Mouse (Mus musculus) embryonic facial prominence, embryonic 15.5 days (tissue): ENCODE results near the gene Zfp36l1. TPM values are rescaled to one million over a fixed set of nuclear protein-coding genes. Genes with fewer than 3 reads are reported as not detected.

Experiments used
- ATAC-seq: fragments of 200-750 bp; cut with Nextera tagmentation; 2 replicates; pipeline ENCODE4 v1.8.0; 2017; ENCODE audit warnings: low read depth, moderate TSS enrichment; ENCODE audit not compliant: insufficient number of reproducible peaks, low FRiP score, low TSS enrichment
- H3K27ac ChIP-seq: fragments of 300-500 bp; sonication (generic); replicated peaks from 2 replicates; pipeline ENCODE4 v1.5.1; 2015; ENCODE audit warnings: mild to moderate bottlenecking, inconsistent platforms
- H3K27me3 ChIP-seq: fragments of 300-500 bp; sonication (generic); 2 replicates; pipeline ENCODE4 v1.6.1; 2015; ENCODE audit warnings: inconsistent platforms
- H3K36me3 ChIP-seq: fragments of 300-500 bp; sonication (generic); 2 replicates; pipeline ENCODE4 v1.6.1; 2015; ENCODE audit warnings: mild to moderate bottlenecking, inconsistent platforms
- H3K4me1 ChIP-seq: fragments of 300-500 bp; sonication (generic); 2 replicates; pipeline ENCODE4 v1.6.1; 2015; ENCODE audit warnings: inconsistent platforms
- H3K4me2 ChIP-seq: fragments of 300-500 bp; sonication (generic); replicated peaks from 2 replicates; pipeline ENCODE4 v1.6.1; 2015; ENCODE audit warnings: mild to moderate bottlenecking, inconsistent platforms
- H3K4me3 ChIP-seq: fragments of 300-500 bp; sonication (generic); replicated peaks from 2 replicates; pipeline ENCODE4 v1.5.1; 2015; ENCODE audit warnings: mild to moderate bottlenecking, inconsistent platforms
- H3K9ac ChIP-seq: fragments of 300-500 bp; sonication (generic); 2 replicates; pipeline ENCODE4 v1.6.1; 2015; ENCODE audit warnings: inconsistent platforms
- H3K9me3 ChIP-seq: fragments of 300-500 bp; sonication (generic); replicated peaks from 2 replicates; pipeline ENCODE4 v1.6.1; 2016; ENCODE audit warnings: inconsistent platforms
- WGBS: fragments of 180-500 bp; shearing (Covaris S2); methylation state at CpG from one replicate; pipeline ENCODE4 v1.1.7; 2015; 5-methylcytosine and 5-hydroxymethylcytosine counted together
- polyA plus RNA-seq: library from polyadenylated mRNA; unstranded; fragments of >200 nt; fragmentation: Nextera tagmentation; extraction: Ambion mirVana; gene quantifications from 2 replicates; pipeline ENCODE4 v1.2.1, GENCODE M21; 2015

The Zfp36l1 gene
- polyA plus RNA-seq, 1 experiment from 2014 or later = 178 TPM

GRCm38 (mm10) chr12:80144846-80145245 is 32.0 kb upstream of the Zfp36l1 start:
- Histone ChIP-seq H3K27ac (no peak overlapping the region), H3K9me3 (no peaks in the 10 kb centered on the region), H3K4me1 (peaks cover 19% of the 10 kb centered on the region), H3K9ac (no peak overlapping the region), H3K4me3 (no peak overlapping the region), H3K36me3 (no peaks in the 10 kb centered on the region), H3K27me3 (no peaks in the 10 kb centered on the region), H3K4me2 (no peak overlapping the region)
- no peak for ATAC-seq
- WGBS = 72% methylated on average over 3 of the region's 3 CpGs

GRCm38 (mm10) chr12:80141470-80141869 is 28.7 kb upstream of the Zfp36l1 start:
- Histone ChIP-seq H3K4me1 (peaks cover 23% of the 10 kb centered on the region), H3K9ac (no peak overlapping the region), H3K4me3 (no peak overlapping the region), H3K9me3 (no peaks in the 10 kb centered on the region), H3K36me3 (no peaks in the 10 kb centered on the region), H3K4me2 (no peak overlapping the region; the same call in 1 of the 2 replicates), H3K27ac (no peak overlapping the region), H3K27me3 (no peaks in the 10 kb centered on the region)
- WGBS = 19% methylated on average over 7 of the region's 7 CpGs
- ATAC-seq = no peak

GRCm38 (mm10) chr12:80141011-80141410 is 28.2 kb upstream of the Zfp36l1 start:
- ATAC-seq = no peak
- H3K9me3 ChIP-seq = no peaks in the 10 kb centered on the region
- H3K27ac ChIP-seq = no peak overlapping the region
- H3K27me3 ChIP-seq = no peaks in the 10 kb centered on the region
- H3K4me2 ChIP-seq = no peak overlapping the region; the same call in 1 of the 2 replicates
- H3K9ac ChIP-seq = no peak overlapping the region
- no peaks in the 10 kb centered on the region for H3K36me3 ChIP-seq
- 70% methylated on average over 8 of the region's 8 CpGs for WGBS
- H3K4me1 ChIP-seq = peaks cover 26% of the 10 kb centered on the region
- no peak overlapping the region for H3K4me3 ChIP-seq

GRCm38 (mm10) chr12:80137744-80138143 is 24.9 kb upstream of the Zfp36l1 start:
- ATAC-seq = no peak
- 59% methylated on average over 1 of the region's 1 CpGs for WGBS
- no peaks in the 10 kb centered on the region for H3K27me3 ChIP-seq
- H3K27ac ChIP-seq = no peak overlapping the region
- H3K4me1 ChIP-seq = peaks cover 30% of the 10 kb centered on the region
- H3K4me2 ChIP-seq = no peak overlapping the region
- H3K9ac ChIP-seq = no peak overlapping the region
- H3K9me3 ChIP-seq = no peaks in the 10 kb centered on the region
- no peak overlapping the region for H3K4me3 ChIP-seq
- no peaks in the 10 kb centered on the region for H3K36me3 ChIP-seq

DNA sequence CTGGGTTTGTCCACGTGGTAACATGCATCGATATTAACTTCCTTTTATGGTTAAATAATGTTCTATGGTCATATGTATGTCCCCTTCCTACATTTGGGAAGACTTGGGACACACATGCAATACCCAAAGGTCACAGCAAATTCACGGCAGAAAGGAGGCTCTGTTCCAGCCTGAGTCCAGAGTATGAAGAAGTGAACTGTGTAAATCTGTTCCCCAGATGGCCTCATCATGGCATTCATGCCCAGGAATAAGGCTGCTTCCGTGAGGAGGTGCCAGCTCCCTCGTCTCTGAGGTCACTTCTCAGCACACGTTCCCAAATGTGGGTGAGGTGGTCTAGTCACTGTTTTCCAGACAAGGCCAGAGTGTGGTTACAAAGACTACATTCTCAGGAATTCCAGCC is 24.4 kb upstream of the Zfp36l1 start:
- Histone ChIP-seq H3K4me2 (no peak overlapping the region), H3K9me3 (no peaks in the 10 kb centered on the region), H3K4me3 (no peak overlapping the region), H3K27me3 (no peaks in the 10 kb centered on the region), H3K27ac (no peak overlapping the region), H3K36me3 (no peaks in the 10 kb centered on the region), H3K4me1 (peaks cover 32% of the 10 kb centered on the region), H3K9ac (no peak overlapping the region)
- ATAC-seq = no peak
- 59% methylated on average over 6 of the region's 6 CpGs for WGBS

DNA sequence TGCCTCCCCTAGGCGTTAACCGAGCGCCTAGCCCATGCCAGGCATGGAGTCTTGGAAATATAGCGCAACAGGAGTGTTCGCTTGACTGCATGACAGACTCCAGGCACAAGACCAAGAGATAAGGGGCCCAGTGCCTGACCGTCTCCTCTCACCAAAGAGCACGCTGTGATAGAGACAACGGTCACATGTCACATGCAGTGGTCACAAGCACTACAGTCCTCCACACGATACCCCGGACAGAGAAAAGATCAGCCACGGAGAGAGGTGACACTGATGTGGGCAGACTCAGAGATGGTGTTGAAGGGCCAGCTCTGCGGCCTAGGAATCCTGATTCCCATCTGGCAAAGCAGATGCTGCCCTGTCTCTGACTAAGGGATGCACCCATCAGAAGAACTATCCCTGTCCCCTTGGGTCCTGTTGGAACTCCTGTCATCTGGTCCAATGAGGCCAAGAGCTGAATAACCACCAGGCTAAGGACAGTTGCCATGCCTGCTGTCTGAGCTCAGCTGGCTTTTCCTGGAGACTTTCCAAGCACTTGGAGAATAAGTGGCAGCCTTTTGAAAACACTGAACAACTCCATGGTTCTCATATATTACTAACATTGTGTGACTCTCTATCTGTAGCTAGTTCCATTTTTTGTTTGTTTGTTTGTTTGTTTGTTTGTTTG is 23.6 kb upstream of the Zfp36l1 start:
- Histone ChIP-seq H3K4me3 (no peak overlapping the region), H3K27ac (no peak overlapping the region), H3K9ac (no peak overlapping the region), H3K9me3 (no peaks in the 10 kb centered on the region), H3K27me3 (no peaks in the 10 kb centered on the region), H3K4me2 (no peak overlapping the region), H3K4me1 (peaks cover 40% of the 10 kb centered on the region), H3K36me3 (no peaks in the 10 kb centered on the region)
- WGBS = 89% methylated on average over 12 of the region's 12 CpGs
- ATAC-seq = no peak

- Histone ChIP-seq H3K4me1 (peaks cover 45% of the 10 kb centered on the region), H3K9ac (no peak overlapping the region), H3K4me3 (no peak overlapping the region), H3K27ac (no peak overlapping the region), H3K9me3 (no peaks in the 10 kb centered on the region), H3K36me3 (no peaks in the 10 kb centered on the region), H3K27me3 (no peaks in the 10 kb centered on the region), H3K4me2 (no peak overlapping the region)
- 75% methylated on average over 8 of the region's 8 CpGs for WGBS
- no peak for ATAC-seq
These were observed 22.4 kb upstream of the Zfp36l1 start for GRCm38 (mm10) chr12:80135173-80135572.

- no peaks in the 10 kb centered on the region for H3K27me3 ChIP-seq
- H3K9me3 ChIP-seq = no peaks in the 10 kb centered on the region
- peak overlapping the region; percentile 97 for H3K27ac ChIP-seq
- H3K4me1 ChIP-seq = peaks cover 51% of the 10 kb centered on the region
- WGBS = 40% methylated on average over 9 of the region's 9 CpGs
- H3K9ac ChIP-seq = no peak overlapping the region
- peak overlapping the region; percentile 57 for H3K4me3 ChIP-seq
- peak overlapping the region; percentile 82 for H3K4me2 ChIP-seq
- H3K36me3 ChIP-seq = no peaks in the 10 kb centered on the region
- no peak for ATAC-seq
These were observed 20.3 kb upstream of the Zfp36l1 start for GRCm38 (mm10) chr12:80133011-80133545.

- no peaks in the 10 kb centered on the region for H3K36me3 ChIP-seq
- WGBS = under 1% methylated on average over 65 of the region's 66 CpGs
- H3K9me3 ChIP-seq = no peaks in the 10 kb centered on the region
- peak overlapping the region; percentile 57 for H3K4me3 ChIP-seq
- H3K4me2 ChIP-seq = peak overlapping the region; percentile 82
- peaks cover 47% of the 10 kb centered on the region for H3K4me1 ChIP-seq
- H3K27ac ChIP-seq = peak overlapping the region; percentile 97
- H3K9ac ChIP-seq = peak overlapping the region; percentile 93
- ATAC-seq = peak; percentile 85
- H3K27me3 ChIP-seq = no peaks in the 10 kb centered on the region
These were observed 19.6 kb upstream of the Zfp36l1 start for GRCm38 (mm10) chr12:80132250-80133003.

DNA sequence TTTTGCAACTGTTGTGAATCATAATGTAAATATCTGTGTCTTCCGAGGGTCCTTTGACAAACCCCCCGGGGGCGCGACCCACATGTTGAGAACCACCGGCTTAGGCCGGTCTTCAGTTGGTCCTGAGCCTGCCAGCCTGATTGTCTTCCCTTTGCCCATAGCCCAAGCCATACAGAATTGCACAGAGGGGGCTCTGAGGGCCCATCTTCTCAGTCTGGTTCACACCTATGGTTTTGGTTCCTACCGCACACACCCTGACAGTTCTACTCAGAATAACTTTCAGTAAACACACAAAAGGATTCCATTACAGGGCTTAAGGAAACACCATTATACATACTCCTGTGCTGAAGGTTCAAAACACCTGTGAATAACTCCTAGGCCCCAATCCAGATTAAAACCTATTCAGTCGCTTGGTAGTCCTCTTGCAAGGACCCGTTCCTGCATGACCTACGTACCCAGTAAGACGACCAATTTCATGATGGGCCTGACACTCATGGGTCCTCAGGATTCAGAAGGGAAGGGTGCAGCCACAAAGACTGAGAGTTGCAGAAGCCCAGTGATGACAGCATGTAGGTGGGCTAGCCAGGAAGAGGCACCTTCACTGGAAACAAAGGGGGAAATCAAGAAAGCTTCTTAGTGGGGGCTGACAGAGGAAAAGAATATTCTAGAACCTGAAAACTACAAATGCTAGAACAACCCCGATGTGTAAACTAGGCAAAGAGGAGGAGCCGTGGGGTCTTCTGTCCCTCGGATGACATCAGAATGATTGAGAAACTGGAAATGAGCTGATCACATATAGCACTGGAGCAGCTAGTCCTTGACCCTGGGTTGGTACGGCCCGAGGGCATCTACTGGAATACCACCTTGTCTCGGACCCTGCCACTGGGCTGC is 18.8 kb upstream of the Zfp36l1 start:
- no peak for ATAC-seq
- H3K9ac ChIP-seq = no peak overlapping the region
- peak overlapping the region; percentile 57 for H3K4me3 ChIP-seq
- H3K4me1 ChIP-seq = peaks cover 43% of the 10 kb centered on the region
- H3K4me2 ChIP-seq = peak overlapping the region; percentile 82
- WGBS = 44% methylated on average over 17 of the region's 17 CpGs
- H3K27ac ChIP-seq = peak overlapping the region; percentile 97
- no peaks in the 10 kb centered on the region for H3K9me3 ChIP-seq
- no peaks in the 10 kb centered on the region for H3K27me3 ChIP-seq
- no peaks in the 10 kb centered on the region for H3K36me3 ChIP-seq
